Mouse (Mus musculus) megakaryocyte-erythroid progenitor cell, adult 5-6 weeks (primary cell): ENCODE results near the gene Cd46. TPM values are rescaled to one million over a fixed set of nuclear protein-coding genes. Genes with fewer than 3 reads are reported as not detected.

Experiments used
- total RNA-seq, 2 experiments: library from RNA; stranded (forward) in 1 of 2; stranded (reverse) in 1 of 2; fragments of 200-1000, 215-1000 nt in 1 of 2; fragments of >200 nt in 1 of 2; fragmentation: Nextera tagmentation in 1 of 2; gene quantifications; 2 replicates each; pipeline ENCODE4 v1.2.3; 2014 to 2017

The Cd46 gene
- total RNA-seq, 2 experiments from 2014 or later = 0.56 to 3.1 TPM

Other genes with a start within 250 kb of the Cd46 start
- gene Cd34, start 153.4 kb downstream of the Cd46 start, total RNA-seq (2014; fragmentation: Nextera tagmentation) = 1.2 TPM in 1 of 2 replicates, not detected in the other
- gene Cd34, start 153.4 kb downstream of the Cd46 start, total RNA-seq (2017) = 6.7 and 68.5 TPM in 2 replicates
- gene Cr1l, start 39.3 kb upstream of the Cd46 start, total RNA-seq (2014; fragmentation: Nextera tagmentation) = 63.9 and 94.4 TPM in 2 replicates
- gene Cr1l, start 39.3 kb upstream of the Cd46 start, total RNA-seq (2017) = 120 and 155 TPM in 2 replicates
- gene Cr2, start 84.5 kb upstream of the Cd46 start, total RNA-seq (2014; fragmentation: Nextera tagmentation) = not detected in 2 replicates
- gene Cr2, start 84.5 kb upstream of the Cd46 start, total RNA-seq (2017) = not detected in 2 replicates